Mouse (Mus musculus): ENCODE results near the gene Tmem151a. TPM values are rescaled to one million over a fixed set of nuclear protein-coding genes. Genes with fewer than 3 reads are reported as not detected.

The Tmem151a gene
- polyA plus RNA-seq (2012; rRNA removed) = 3.9 and 4.2 TPM in 2 replicates

GRCm38 (mm10) chr19:5085145-5085863, at the start of gene Tmem151a:
Gene Tmem151a, minus strand, starts transcription at chr19:5085531.

GRCm38 (mm10) chr19:5118384-5118698, 33.0 kb upstream of the Tmem151a start, which contains the start of gene Klc2:
Gene Klc2, minus strand, starts transcription at chr19:5118560.

GRCm38 (mm10) chr19:5106731-5107191, 21.4 kb upstream of the Tmem151a start, which contains the start of gene Rab1b:
Gene Rab1b, minus strand, starts transcription at chr19:5107072.

GRCm38 (mm10) chr19:5098363-5099143, 13.2 kb upstream of the Tmem151a start, which contains the start of gene Cnih2:
Gene Cnih2, minus strand, starts transcription at chr19:5098521.

GRCm38 (mm10) chr19:5087884-5088728, 2.8 kb upstream of the Tmem151a start, which contains the start of gene Yif1a:
Gene Yif1a, plus strand, starts transcription at chr19:5088538.

GRCm38 (mm10) chr19:5067867-5068569, 17.3 kb downstream of the Tmem151a start, which contains the start of gene Cd248:
Gene Cd248, plus strand, starts transcription at chr19:5068078.

GRCm38 (mm10) chr19:5050047-5050905, 35.1 kb downstream of the Tmem151a start, which contains the start of gene Rin1:
Gene Rin1, plus strand, starts transcription at chr19:5050481.

GRCm38 (mm10) chr19:5040862-5041523, 44.3 kb downstream of the Tmem151a start, which contains the start of gene Brms1:
Gene Brms1, plus strand, starts transcription at chr19:5041354.

GRCm38 (mm10) chr19:5038709-5039156, 46.6 kb downstream of the Tmem151a start, which contains the start of the genes B4gat1 and AC124502.3:
Gene B4gat1, plus strand, starts transcription at chr19:5038826.
Gene AC124502.3, plus strand, starts transcription at chr19:5038891.

GRCm38 (mm10) chr19:5023621-5024479, 61.5 kb downstream of the Tmem151a start, which contains the start of gene Slc29a2:
Gene Slc29a2, plus strand, starts transcription at chr19:5023860.

Other genes with a start within 250 kb of the Tmem151a start
- gene Ccs, start 246.2 kb downstream of the Tmem151a start, polyA plus RNA-seq (2012; rRNA removed) = 45.7 and 48.2 TPM in 2 replicates
- 0.12 TPM in 1 of 2 replicates, not detected in the other for gene Ccdc87, start 246.2 kb downstream of the Tmem151a start, polyA plus RNA-seq (2012; rRNA removed)
- gene Ctsf, start 230.4 kb downstream of the Tmem151a start, polyA plus RNA-seq (2012; rRNA removed) = 79.6 and 90.6 TPM in 2 replicates
- gene Actn3, start 207.6 kb downstream of the Tmem151a start, polyA plus RNA-seq (2012; rRNA removed) = 0.58 TPM in 2 replicates
- gene Zdhhc24, start 206.9 kb downstream of the Tmem151a start, polyA plus RNA-seq (2012; rRNA removed) = 31.6 and 38.3 TPM in 2 replicates
- 2.6 and 3.9 TPM in 2 replicates for gene Bbs1, start 178.9 kb downstream of the Tmem151a start, polyA plus RNA-seq (2012; rRNA removed)
- 191 and 196 TPM in 2 replicates for gene Dpp3, start 157.2 kb downstream of the Tmem151a start, polyA plus RNA-seq (2012; rRNA removed)
- gene Peli3, start 142.4 kb downstream of the Tmem151a start, polyA plus RNA-seq (2012; rRNA removed) = 3.7 and 3.9 TPM in 2 replicates
- gene Mrpl11, start 123.4 kb downstream of the Tmem151a start, polyA plus RNA-seq (2012; rRNA removed) = 19.4 and 21.0 TPM in 2 replicates
- 2.5 and 3.3 TPM in 2 replicates for gene Npas4, start 95.2 kb downstream of the Tmem151a start, polyA plus RNA-seq (2012; rRNA removed)
- 9.9 and 14.0 TPM in 2 replicates for gene Slc29a2, start 61.7 kb downstream of the Tmem151a start, polyA plus RNA-seq (2012; rRNA removed)
- gene B4gat1, start 46.7 kb downstream of the Tmem151a start, polyA plus RNA-seq (2012; rRNA removed) = 23.4 and 23.6 TPM in 2 replicates
- 1.2 and 2.4 TPM in 2 replicates for gene AC124502.3, start 46.6 kb downstream of the Tmem151a start, polyA plus RNA-seq (2012; rRNA removed)
- gene Brms1, start 44.2 kb downstream of the Tmem151a start, polyA plus RNA-seq (2012; rRNA removed) = 48.4 and 51.7 TPM in 2 replicates
- 14.7 and 15.9 TPM in 2 replicates for gene Rin1, start 35.0 kb downstream of the Tmem151a start, polyA plus RNA-seq (2012; rRNA removed)
- gene Cd248, start 17.5 kb downstream of the Tmem151a start, polyA plus RNA-seq (2012; rRNA removed) = 28.2 and 34.2 TPM in 2 replicates
- gene Yif1a, start 3.0 kb upstream of the Tmem151a start, polyA plus RNA-seq (2012; rRNA removed) = 254 and 277 TPM in 2 replicates
- gene Cnih2, start 13.0 kb upstream of the Tmem151a start, polyA plus RNA-seq (2012; rRNA removed) = 3.3 and 4.0 TPM in 2 replicates
- gene Rab1b, start 21.5 kb upstream of the Tmem151a start, polyA plus RNA-seq (2012; rRNA removed) = 211 and 244 TPM in 2 replicates
- 26.5 and 30.6 TPM in 2 replicates for gene Klc2, start 33.0 kb upstream of the Tmem151a start, polyA plus RNA-seq (2012; rRNA removed)
- gene Pacs1, start 187.6 kb upstream of the Tmem151a start, polyA plus RNA-seq (2012; rRNA removed) = 12.2 and 14.3 TPM in 2 replicates
- 98.0 and 109 TPM in 2 replicates for gene Sf3b2, start 209.9 kb upstream of the Tmem151a start, polyA plus RNA-seq (2012; rRNA removed)
- 0.16 and 0.31 TPM in 2 replicates for gene Gal3st3, start 212.8 kb upstream of the Tmem151a start, polyA plus RNA-seq (2012; rRNA removed)